Mouse (Mus musculus) MEL (cell line): Measurements from ENCODE around the gene Il34. TPM values are rescaled to one million over a fixed set of nuclear protein-coding genes. Genes with fewer than 3 reads are reported as not detected.

Experiments
- DNase-seq: peaks from one replicate; pipeline ENCODE4 v3.0.0; 2011; ENCODE audit warnings: low read depth, low spot score
- H3K27ac ChIP-seq: 2 replicates; pipeline ENCODE4 v1.5.1; 2012; ENCODE audit warnings: low read depth, mild to moderate bottlenecking, control low read depth, low read length, moderate library complexity; ENCODE audit not compliant: control insufficient read depth
- H3K27me3 ChIP-seq, 2 experiments: fragments of 150-350 bp in 1 of 2; sonication (generic) in 1 of 2; 2 replicates each; pipeline ENCODE4 v1.6.1; 2012; ENCODE audit warnings: low read length in 2 of 2, mild to moderate bottlenecking in 2 of 2, improper control_type of control experiment in 1 of 2, moderate library complexity in 1 of 2; ENCODE audit not compliant: insufficient read depth in 2 of 2, control insufficient read depth in 1 of 2
- H3K36me3 ChIP-seq, 2 experiments: 2 replicates each; pipeline ENCODE4 v1.6.1; 2012 to 2014; ENCODE audit warnings: low read length in 2 of 2, improper control_type of control experiment in 1 of 2, inconsistent platforms in 1 of 2, mild to moderate bottlenecking in 1 of 2; ENCODE audit not compliant: insufficient read depth in 2 of 2, control insufficient read depth in 1 of 2
- H3K4me1 ChIP-seq, 2 experiments: fragments of 150-350 bp in 1 of 2; sonication (generic) in 1 of 2; 2 replicates each; pipeline ENCODE4 v1.6.1; 2012; ENCODE audit warnings: low read length in 2 of 2, improper control_type of control experiment in 1 of 2, mild to moderate bottlenecking in 1 of 2; ENCODE audit not compliant: insufficient read depth in 2 of 2, control insufficient read depth in 1 of 2
- H3K4me3 ChIP-seq, 2 experiments: fragments of 150-350 bp in 1 of 2; sonication (generic) in 1 of 2; 2 replicates each; pipeline ENCODE4 v1.5.1; 2012; ENCODE audit warnings: low read depth in 2 of 2, low read length in 2 of 2, mild to moderate bottlenecking in 2 of 2, moderate library complexity in 2 of 2, control low read depth in 1 of 2, improper control_type of control experiment in 1 of 2; ENCODE audit not compliant: control insufficient read depth in 1 of 2, insufficient read depth in 1 of 2
- H3K79me2 ChIP-seq: 2 replicates; pipeline ENCODE4 v1.6.1; 2012; ENCODE audit warnings: mild to moderate bottlenecking, low read length, moderate library complexity; ENCODE audit not compliant: control insufficient read depth, poor library complexity, insufficient read depth
- H3K9ac ChIP-seq: 2 replicates; pipeline ENCODE4 v1.6.1; 2012; ENCODE audit warnings: low read depth, mild to moderate bottlenecking, control low read depth, low read length, moderate library complexity; ENCODE audit not compliant: control insufficient read depth, poor library complexity, severe bottlenecking
- H3K9me3 ChIP-seq: fragments of 150-350 bp; sonication (generic); replicated peaks from 2 replicates; pipeline ENCODE4 v1.6.1; 2012; ENCODE audit warnings: mild to moderate bottlenecking, low read length, improper control_type of control experiment, moderate library complexity; ENCODE audit not compliant: insufficient read depth
- BHLHE40 ChIP-seq: IDR thresholded peaks from 2 replicates; pipeline ENCODE4 v1.6.1; 2012; ENCODE audit warnings: low read depth, mild to moderate bottlenecking, inconsistent platforms, low read length, improper control_type of control experiment, borderline replicate concordance
- CHD1 ChIP-seq: IDR thresholded peaks from 2 replicates; pipeline ENCODE4 v1.6.1; 2012; ENCODE audit warnings: low read depth, mild to moderate bottlenecking, inconsistent platforms, low read length, improper control_type of control experiment
- CHD2 ChIP-seq: IDR thresholded peaks from 2 replicates; pipeline ENCODE4 v1.6.1; 2011; ENCODE audit warnings: low read length, improper control_type of control experiment
- ELF1 ChIP-seq: IDR thresholded peaks from 2 replicates; pipeline ENCODE4 v1.6.1; 2014; ENCODE audit warnings: low read depth, mild to moderate bottlenecking, inconsistent platforms, low read length, improper control_type of control experiment, moderate library complexity
- ETS1 ChIP-seq: IDR thresholded peaks from 2 replicates; pipeline ENCODE4 v1.6.1; 2012; ENCODE audit warnings: low read depth, mild to moderate bottlenecking, inconsistent platforms, low read length, improper control_type of control experiment, moderate library complexity
- GATA1 ChIP-seq: IDR thresholded peaks from 2 replicates; pipeline ENCODE4 v1.6.1; 2011; ENCODE audit warnings: low read depth, low read length, improper control_type of control experiment
- JUND ChIP-seq: IDR thresholded peaks from 2 replicates; pipeline ENCODE4 v1.6.1; 2011; ENCODE audit warnings: low read depth, mild to moderate bottlenecking, improper control_type of control experiment, low read length
- KAT2A ChIP-seq: conservative IDR thresholded peaks from 2 replicates; pipeline ENCODE4 v1.6.1; 2012; ENCODE audit warnings: low read depth, low read length, improper control_type of control experiment, inconsistent platforms
- MAFK ChIP-seq: IDR thresholded peaks from 2 replicates; pipeline ENCODE4 v1.6.1; 2011; ENCODE audit warnings: low read depth, mild to moderate bottlenecking, low read length, improper control_type of control experiment, borderline replicate concordance
- MYB ChIP-seq: IDR thresholded peaks from 2 replicates; pipeline ENCODE4 v1.6.1; 2011; ENCODE audit warnings: mild to moderate bottlenecking, low read depth, low read length, improper control_type of control experiment
- NELFE ChIP-seq: IDR thresholded peaks from 2 replicates; pipeline ENCODE4 v1.6.1; 2011; ENCODE audit warnings: low read depth, low read length, improper control_type of control experiment
- NRF1 ChIP-seq: IDR thresholded peaks from 2 replicates; pipeline ENCODE4 v1.6.1; 2014; ENCODE audit warnings: low read depth, mild to moderate bottlenecking, inconsistent platforms, low read length, improper control_type of control experiment, moderate library complexity; ENCODE audit not compliant: poor library complexity, insufficient read depth, severe bottlenecking
- POLR2AphosphoS5 ChIP-seq: IDR thresholded peaks from 2 replicates; pipeline ENCODE4 v1.6.1; 2012; ENCODE audit warnings: low read depth, borderline replicate concordance, mild to moderate bottlenecking, inconsistent platforms, low read length, moderate library complexity, mixed read lengths
- RAD21 ChIP-seq: IDR thresholded peaks from 2 replicates; pipeline ENCODE4 v1.6.1; 2011; ENCODE audit warnings: mild to moderate bottlenecking, low read depth, low read length, improper control_type of control experiment
- RCOR1 ChIP-seq: IDR thresholded peaks from 2 replicates; pipeline ENCODE4 v1.6.1; 2012; ENCODE audit warnings: low read depth, mild to moderate bottlenecking, inconsistent platforms, low read length, improper control_type of control experiment
- SIN3A ChIP-seq: IDR thresholded peaks from 2 replicates; pipeline ENCODE4 v1.6.1; 2012; ENCODE audit warnings: low read length, improper control_type of control experiment, inconsistent platforms
- SMC3 ChIP-seq: IDR thresholded peaks from 2 replicates; pipeline ENCODE4 v1.6.1; 2011; ENCODE audit warnings: low read depth, low read length, improper control_type of control experiment
- TAL1 ChIP-seq: IDR thresholded peaks from 2 replicates; pipeline ENCODE4 v1.6.1; 2012; ENCODE audit warnings: mild to moderate bottlenecking, inconsistent platforms, low read length, moderate library complexity, mixed read lengths
- TCF12 ChIP-seq: IDR thresholded peaks from 2 replicates; pipeline ENCODE4 v1.6.1; 2014; ENCODE audit warnings: low read depth, mild to moderate bottlenecking, inconsistent platforms, low read length, improper control_type of control experiment, moderate library complexity
- USF1 ChIP-seq: IDR thresholded peaks from 2 replicates; pipeline ENCODE4 v1.6.1; 2014; ENCODE audit warnings: low read depth, mild to moderate bottlenecking, inconsistent platforms, low read length, improper control_type of control experiment, moderate library complexity
- ZC3H11A ChIP-seq: IDR thresholded peaks from 2 replicates; pipeline ENCODE4 v1.6.1; 2012; ENCODE audit warnings: low read depth, mild to moderate bottlenecking, inconsistent platforms, low read length, improper control_type of control experiment
- ZNF384 ChIP-seq: IDR thresholded peaks from 2 replicates; pipeline ENCODE4 v1.6.1; 2012; ENCODE audit warnings: low read depth, mild to moderate bottlenecking, inconsistent platforms, low read length, improper control_type of control experiment
- polyA plus RNA-seq, 2 experiments: library from polyadenylated mRNA; stranded (reverse) in 1 of 2; unstranded in 1 of 2; fragments of >175 nt in 1 of 2; fragments of >200 nt in 1 of 2; gene quantifications; 2 replicates each; pipeline versions ENCODE4 v1.2.1 to v1.2.4; 2012; ENCODE audit warnings: low replicate concordance in 2 of 2, low read depth in 1 of 2; ENCODE audit not compliant: insufficient read length in 2 of 2, insufficient read depth in 1 of 2, missing spikeins in 1 of 2
- total RNA-seq: library from RNA; depleted of rRNA; stranded (reverse); fragments of 300-350 nt; gene quantifications from 2 replicates; pipeline ENCODE4 v1.2.3, GENCODE M21; 2012

Il34 gene
- total and polyA plus RNA-seq, 3 experiments, result 0.12 to 0.18 TPM; not detected in 1

DNA sequence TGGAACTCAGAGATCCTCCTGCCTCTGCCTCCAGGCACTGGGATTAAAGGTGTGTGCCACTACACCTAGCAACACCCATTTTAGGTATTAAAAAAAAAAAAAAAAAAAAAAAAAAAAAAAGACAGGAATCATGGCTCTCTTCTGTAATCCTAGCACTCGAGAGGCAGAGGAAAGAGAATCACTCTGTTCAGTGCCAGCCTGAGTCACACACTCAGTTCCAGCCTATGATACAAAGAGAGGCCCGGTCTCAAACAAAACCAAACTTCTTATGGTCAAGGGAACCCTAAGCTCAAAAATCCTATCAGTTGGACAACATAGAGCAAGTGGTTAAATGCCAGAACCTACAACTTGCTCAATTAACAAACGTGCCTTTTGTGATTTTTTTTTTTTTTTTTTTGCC, 39.2 kb upstream of the Il34 start:
- DNase-seq, result no peak
- Histone ChIP-seq H3K27me3 (no peaks in the 10 kb centered on the region), H3K36me3 (peaks cover 43 to 45% of the 10 kb centered on the region in 2 experiments), H3K27ac (no peak overlapping the region), H3K4me1 (peaks cover 0 to 21% of the 10 kb centered on the region in 2 experiments; a peak in 2 of 4 replicates), H3K9ac (peak overlapping the region; percentile 99), H3K79me2 (peaks cover 67% of the 10 kb centered on the region), H3K9me3 (no peaks in the 10 kb centered on the region), H3K4me3 (peak overlapping the region; percentile 50 to 77)
- TF ChIP-seq ZNF384 (no peak), TAL1 (no peak), ELF1 (no peak), NRF1 (no peak), ZC3H11A (no peak), GATA1 (no peak), USF1 (no peak), NELFE (no peak), JUND (no peak), CHD1 (no peak), KAT2A (no peak), RAD21 (no peak), POLR2AphosphoS5 (no peak), SIN3A (no peak), RCOR1 (no peak), MYB (no peak)

DNA sequence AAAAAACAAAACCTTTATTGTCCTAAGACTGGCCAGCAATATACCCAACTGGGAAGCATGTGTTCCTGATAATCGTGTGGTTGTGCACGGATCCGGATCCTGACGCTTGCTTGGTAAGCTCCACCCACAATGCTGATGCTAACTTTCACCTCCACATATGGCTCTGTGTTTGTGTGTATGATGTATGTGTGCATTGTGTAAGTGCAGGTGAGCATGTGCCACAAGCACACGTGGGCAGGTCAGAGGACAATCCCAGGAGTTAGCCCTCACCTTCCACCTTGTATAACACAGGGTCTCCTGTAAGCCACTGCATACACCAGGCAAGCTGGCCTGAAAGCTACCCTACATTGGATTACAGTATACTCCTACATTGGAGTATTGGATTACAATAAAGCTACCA, 37.5 kb upstream of the Il34 start:
- Histone ChIP-seq H3K27ac (no peak overlapping the region), H3K27me3 (no peaks in the 10 kb centered on the region), H3K4me3 (no peak overlapping the region), H3K9me3 (no peaks in the 10 kb centered on the region), H3K79me2 (peaks cover 70% of the 10 kb centered on the region), H3K4me1 (peaks cover 0 to 21% of the 10 kb centered on the region in 2 experiments; a peak in 2 of 4 replicates), H3K36me3 (peaks cover 45 to 57% of the 10 kb centered on the region in 2 experiments), H3K9ac (no peak overlapping the region)
- TF ChIP-seq MAFK, result no peak
- TF ChIP-seq NELFE, result no peak
- TF ChIP-seq TAL1, result no peak
- TF ChIP-seq ETS1, result no peak
- no peak for TF ChIP-seq RAD21
- TF ChIP-seq SMC3, result no peak
- no peak for TF ChIP-seq CHD2
- TF ChIP-seq ZC3H11A, result no peak
- no peak for TF ChIP-seq GATA1
- no peak for TF ChIP-seq RCOR1
- no peak for TF ChIP-seq TCF12
- TF ChIP-seq BHLHE40, result no peak
- no peak for DNase-seq
